Mouse (Mus musculus) frontal cortex, adult 2 months (tissue): ENCODE data around the gene Ctss. TPM values are rescaled to one million over a fixed set of nuclear protein-coding genes. Genes with fewer than 3 reads are reported as not detected.

Experiments used
- DNase-seq, 2 experiments: peaks; one replicate each; pipeline ENCODE4 v3.0.0; 2022; ENCODE audit warnings: low spot score in 1 of 2; ENCODE audit errors: extremely low spot score in 1 of 2
- polyA plus RNA-seq: library from polyadenylated mRNA; depleted of rRNA; stranded (reverse); fragments of >200 nt; gene quantifications from 2 replicates; pipeline ENCODE4 v1.2.3, GENCODE M21; 2012; rRNA removed

Ctss gene
- 72.3 and 95.0 TPM in 2 replicates for polyA plus RNA-seq

- DNase-seq, result no peak
These were observed at the start of gene Ctss for GRCm38 (mm10) chr3:95526622-95527211. Gene Ctss (plus strand): TSS chr3:95526786.

- DNase-seq, result no peak
These were observed 47.6 kb upstream of the Ctss start for GRCm38 (mm10) chr3:95478966-95479365.

DNA sequence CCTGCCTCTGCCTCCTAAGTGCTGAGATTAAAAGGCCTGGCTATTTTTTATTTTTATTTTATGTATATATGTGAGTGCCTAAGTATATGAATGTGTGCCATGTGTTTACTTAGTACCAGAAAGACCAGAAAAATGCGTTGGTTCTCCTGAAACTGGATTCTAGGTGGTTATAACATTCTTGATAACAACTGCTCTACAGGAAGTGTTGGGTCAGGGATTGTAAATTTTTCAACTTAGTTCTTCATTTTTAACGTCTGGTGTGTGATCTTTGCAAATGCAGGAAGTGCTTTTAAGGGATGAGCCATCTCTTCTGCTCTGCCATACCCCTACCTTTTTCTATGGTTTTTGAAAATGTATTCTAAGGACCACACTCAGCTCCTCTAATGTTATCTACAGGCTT, 40.2 kb upstream of the Ctss start:
- no peak for DNase-seq

DNA sequence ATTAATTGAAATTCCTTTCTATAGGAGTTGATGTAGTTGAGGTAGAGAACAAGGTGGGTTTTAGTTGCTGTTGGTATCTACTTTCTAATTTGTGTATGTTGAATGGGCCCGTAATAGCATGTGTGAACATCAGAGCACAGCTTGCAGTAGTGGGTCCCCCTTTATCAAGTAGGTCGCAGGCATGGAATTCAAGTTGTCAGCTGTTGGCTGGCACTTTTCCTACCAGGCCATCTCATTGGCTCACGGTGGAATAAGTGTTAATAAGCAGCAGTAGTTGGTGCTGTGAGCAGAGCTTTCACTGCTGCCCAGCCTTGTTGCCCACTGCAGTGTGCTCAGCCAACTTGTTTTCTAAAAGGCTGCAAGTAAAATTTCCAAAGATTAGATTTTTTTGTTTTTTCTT, 37.9 kb upstream of the Ctss start:
- DNase-seq, result no peak

- DNase-seq, result no peak
These were observed 36.3 kb upstream of the Ctss start for GRCm38 (mm10) chr3:95490238-95490637.

DNA sequence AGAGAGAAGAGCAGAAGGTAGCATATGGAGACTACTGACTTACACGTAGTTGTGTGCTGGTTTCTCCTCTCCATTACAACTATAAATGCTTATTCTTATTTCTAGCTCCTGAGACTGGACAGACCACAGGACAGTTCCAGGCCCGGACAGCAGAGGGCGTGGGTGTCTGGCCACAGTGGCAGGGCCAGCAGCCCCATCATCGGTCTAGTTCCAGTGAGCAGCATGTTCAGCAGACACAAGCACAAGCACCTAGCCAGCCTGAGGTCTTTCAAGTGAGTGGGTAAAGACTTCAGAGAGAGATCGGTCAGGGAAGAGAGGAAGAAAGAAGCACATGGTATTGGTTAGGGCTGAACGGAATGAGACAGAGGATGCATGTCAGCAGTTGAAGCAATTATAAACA, 32.2 kb upstream of the Ctss start:
- DNase-seq, result peak in 1 of 2 experiments; percentile 65

DNA sequence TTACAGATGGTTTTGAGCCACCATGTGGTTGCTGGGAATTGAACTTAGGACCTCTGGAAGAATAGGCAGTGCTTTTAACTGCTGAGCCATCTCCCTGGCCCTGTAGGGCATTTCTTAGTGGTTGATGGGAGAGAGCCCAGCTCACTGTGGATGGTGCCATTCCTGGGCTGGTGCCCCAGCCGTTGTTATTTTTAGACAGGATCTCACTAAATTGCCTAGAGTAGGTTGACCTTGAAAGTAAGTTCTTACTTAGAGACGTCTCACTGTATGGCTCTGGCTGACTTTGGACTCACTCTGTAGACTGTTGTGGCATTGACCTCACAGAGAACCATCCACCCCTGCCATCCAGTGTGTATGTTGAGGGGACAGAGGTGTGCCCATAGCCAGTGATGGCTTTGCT, 28.4 kb upstream of the Ctss start:
- no peak for DNase-seq

GRCm38 (mm10) chr3:95499024-95499423, 27.6 kb upstream of the Ctss start, which contains the start of gene Ctsk:
Gene Ctsk (plus strand): TSS chr3:95499256.
- DNase-seq, result no peak

DNA sequence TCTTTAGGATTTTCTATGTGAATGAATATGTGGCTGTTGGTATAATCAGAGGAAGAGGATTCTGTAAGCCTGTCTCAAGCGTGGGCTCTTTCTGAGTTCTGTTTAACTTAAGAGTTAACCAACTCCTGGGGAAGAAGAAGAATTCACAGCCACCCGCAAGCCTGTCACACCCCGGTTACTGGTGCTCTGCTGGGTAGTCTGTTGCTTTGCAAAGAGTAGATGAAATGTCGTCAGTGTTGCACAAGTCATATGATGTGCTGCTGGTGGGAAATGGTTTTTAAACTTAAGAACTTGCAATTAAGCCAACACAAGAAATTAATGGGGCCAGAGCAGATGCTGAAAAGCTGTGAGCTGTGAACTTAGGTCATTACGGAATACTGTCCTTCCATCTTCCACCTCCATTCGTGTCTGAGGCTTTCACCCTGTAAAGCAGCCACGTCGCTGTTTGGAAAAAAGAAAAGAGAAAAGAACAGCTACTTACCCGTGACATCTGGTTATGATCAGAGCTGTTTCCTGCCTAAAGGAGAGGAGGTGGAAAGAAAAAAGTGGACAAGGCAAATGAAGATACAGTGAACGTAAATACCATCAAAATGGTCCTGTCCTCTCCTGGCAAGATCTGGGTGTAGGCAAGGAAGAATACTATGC, 27.0 kb upstream of the Ctss start:
- DNase-seq, result peak; percentile 41 to 65

DNA sequence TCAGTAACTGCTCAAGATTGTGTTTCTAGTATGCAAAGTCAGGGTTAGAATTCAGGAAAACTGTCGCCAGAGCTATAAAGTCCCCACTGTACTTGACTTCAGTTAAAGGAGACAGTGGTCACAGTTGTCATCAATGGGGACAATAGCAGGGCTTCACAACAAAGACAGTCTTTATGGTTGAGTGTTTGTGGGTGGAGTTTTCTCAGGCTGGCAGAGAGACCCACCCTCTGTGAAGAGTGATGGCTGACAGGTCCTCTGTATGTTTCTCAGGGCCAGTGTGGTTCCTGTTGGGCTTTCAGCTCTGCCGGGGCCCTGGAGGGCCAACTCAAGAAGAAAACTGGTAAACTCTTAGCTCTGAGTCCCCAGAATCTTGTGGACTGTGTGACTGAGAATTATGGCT, 24.3 kb upstream of the Ctss start:
- DNase-seq, result no peak

GRCm38 (mm10) chr3:95509348-95509747, 17.2 kb upstream of the Ctss start:
- no peak for DNase-seq

- no peak for DNase-seq
These were observed 14.9 kb upstream of the Ctss start for GRCm38 (mm10) chr3:95511611-95512180.

DNA sequence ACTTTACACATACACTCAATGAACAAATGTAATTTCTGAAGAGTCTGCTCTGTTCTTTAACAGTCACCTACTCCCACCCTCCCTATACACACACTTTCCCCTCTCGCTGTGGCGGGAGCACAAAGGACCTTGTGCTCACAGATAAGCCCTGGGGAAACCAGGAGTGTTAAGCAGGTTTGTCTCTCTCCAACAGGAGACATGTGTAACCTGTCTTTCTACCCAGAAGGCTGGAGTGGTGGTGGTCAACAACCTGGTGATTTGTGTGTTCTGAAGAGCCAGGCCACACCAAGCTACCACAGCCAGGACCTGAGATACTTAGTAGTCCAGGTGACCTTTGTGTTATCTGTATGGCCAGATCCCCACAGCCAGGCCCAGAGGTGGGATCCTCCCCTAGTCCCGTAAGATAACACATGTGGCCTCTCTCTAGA, 10.0 kb upstream of the Ctss start:
- no peak for DNase-seq

GRCm38 (mm10) chr3:95517493-95517898, 9.1 kb upstream of the Ctss start:
- DNase-seq, result peak; percentile 50 to 88

- DNase-seq, result peak in 1 of 2 experiments; percentile 10
These were observed 7.7 kb upstream of the Ctss start for GRCm38 (mm10) chr3:95518891-95519290.

- no peak for DNase-seq
These were observed 7.3 kb upstream of the Ctss start for GRCm38 (mm10) chr3:95519315-95519714.

- no peak for DNase-seq
These were observed 6.5 kb upstream of the Ctss start for GRCm38 (mm10) chr3:95520100-95520499.

GRCm38 (mm10) chr3:95521168-95521567, 5.4 kb upstream of the Ctss start:
- DNase-seq, result peak in 1 of 2 experiments; percentile 3

GRCm38 (mm10) chr3:95523662-95524061, 2.9 kb upstream of the Ctss start:
- no peak for DNase-seq

GRCm38 (mm10) chr3:95524673-95525072, 1.9 kb upstream of the Ctss start:
- no peak for DNase-seq

DNA sequence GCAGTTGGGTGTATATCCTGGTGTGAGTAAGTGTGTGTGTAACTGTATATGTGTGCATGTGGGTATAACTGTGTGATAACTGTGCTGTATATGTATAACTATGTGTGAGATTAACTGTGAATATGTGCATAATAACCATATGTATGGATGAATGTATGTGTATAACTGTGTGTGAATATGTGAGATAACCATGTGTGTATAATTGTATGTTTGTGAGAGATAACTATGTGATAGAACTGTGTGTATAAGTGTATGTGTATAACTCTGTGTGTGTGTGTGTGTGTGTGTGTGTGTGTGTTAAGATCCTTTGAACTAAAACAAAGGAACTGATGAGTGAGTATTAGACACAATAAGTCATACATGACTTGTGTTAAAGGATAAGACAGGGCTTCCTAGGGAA, 475 bp upstream of the Ctss start:
- DNase-seq, result no peak

DNA sequence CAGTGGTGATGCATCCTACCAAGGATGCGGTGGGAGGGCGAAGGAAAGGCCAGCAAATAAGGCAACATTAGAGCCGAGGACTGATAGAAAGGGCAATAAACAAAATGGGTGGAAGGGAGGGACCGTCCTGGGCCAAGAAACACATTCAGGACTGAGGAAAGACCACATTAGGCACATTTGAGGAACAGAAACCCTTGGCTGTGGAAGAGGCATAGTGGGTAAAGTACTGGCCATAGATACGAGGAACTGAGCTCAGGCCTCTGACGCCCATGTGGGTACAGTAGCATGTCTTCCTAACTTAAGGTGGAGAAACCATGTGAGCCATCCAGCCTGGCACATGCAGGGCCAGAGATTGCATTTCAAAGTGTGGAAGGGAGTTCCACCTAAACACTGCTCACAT, 3.2 kb downstream of the Ctss start:
- no peak for DNase-seq
